ENCODE assay signal across 7 mouse cellular contexts in genomic region chr14:53349111-53349510, GRCm38 (mm10).
A peak's percentile ranks its signal among the peaks of the same experiment; 100 is the strongest.
DNase-seq lines count a peak whose midpoint lies in the region; ATAC-seq and TF ChIP-seq lines count a peak whose summit lies in the region.
"Not testable (repeated sequence)": the region's sequence is repeated elsewhere in the genome, so short reads cannot be mapped to it uniquely, and the experiment has no call there.

No protein-coding gene starts in this region.

- TF ChIP-seq CTCF in hindbrain, postnatal 0 days (IDR thresholded peaks at IDR 0.05; ENCODE audit: low read depth): peak; percentile 53
- TF ChIP-seq CTCF in lung, embryonic 14.5 days (IDR thresholded peaks at IDR 0.05; ENCODE audit: low read depth): peak; percentile 37
- TF ChIP-seq CTCF in midbrain, postnatal 0 days (IDR thresholded peaks at IDR 0.05): peak; percentile 43
- TF ChIP-seq CTCF in stomach, postnatal 0 days (IDR thresholded peaks at IDR 0.05; ENCODE audit: low read depth): peak; percentile 46

- H3K4me2 ChIP-seq in hindbrain, postnatal 0 days (ENCODE audit: low read depth, low read length); lung, embryonic 14.5 days; midbrain, postnatal 0 days (ENCODE audit: low read depth, low read length, poor library complexity, severe bottlenecking); stomach, postnatal 0 days (replicated peaks; ENCODE audit: low read depth): not testable (repeated sequence)

- not testable (repeated sequence) for H3K9ac ChIP-seq in hindbrain, postnatal 0 days (replicated peaks; ENCODE audit: low read length); lung, embryonic 14.5 days; midbrain, postnatal 0 days (replicated peaks; ENCODE audit: low read length, poor library complexity, severe bottlenecking); stomach, postnatal 0 days (ENCODE audit: low read length)

- H3K27me3 ChIP-seq in hindbrain, postnatal 0 days (ENCODE audit: insufficient read depth, low read length); lung, embryonic 14.5 days (ENCODE audit: insufficient read depth, low read length); midbrain, postnatal 0 days (ENCODE audit: insufficient read depth, low read length); stomach, postnatal 0 days (ENCODE audit: control insufficient read depth, insufficient read depth, low read length): not testable (repeated sequence)

- H3K36me3 ChIP-seq in hindbrain, postnatal 0 days (ENCODE audit: insufficient read depth, low read length); lung, embryonic 14.5 days (ENCODE audit: insufficient read depth); midbrain, postnatal 0 days (ENCODE audit: insufficient read depth, low read length); stomach, postnatal 0 days (ENCODE audit: control insufficient read depth, insufficient read depth, low read length): not testable (repeated sequence)

- ATAC-seq in hindbrain, postnatal 0 days; lung, embryonic 14.5 days (ENCODE audit: insufficient read depth); midbrain, postnatal 0 days (ENCODE audit: low FRiP score); stomach, postnatal 0 days (ENCODE audit: low FRiP score, low TSS enrichment): not testable (repeated sequence)

- H3K27ac ChIP-seq in hindbrain, postnatal 0 days; lung, embryonic 14.5 days (ENCODE audit: low read depth); midbrain, postnatal 0 days (ENCODE audit: low read depth, low read length); stomach, postnatal 0 days (replicated peaks): not testable (repeated sequence)

- H3K4me3 ChIP-seq in hindbrain, postnatal 0 days (ENCODE audit: low read length); lung, embryonic 14.5 days (ENCODE audit: low read depth, low read length); midbrain, postnatal 0 days (ENCODE audit: low read depth, low read length); stomach, postnatal 0 days (ENCODE audit: low read depth, low read length): not testable (repeated sequence)

- TF ChIP-seq EP300 in stomach, postnatal 0 days (optimal IDR thresholded peaks at IDR 0.05): not testable (repeated sequence)

- H3K4me1 ChIP-seq in hindbrain, postnatal 0 days (ENCODE audit: insufficient read depth, low read length); lung, embryonic 14.5 days (ENCODE audit: insufficient read depth); midbrain, postnatal 0 days (ENCODE audit: insufficient read depth, low read length); stomach, postnatal 0 days (replicated peaks; ENCODE audit: control insufficient read depth, insufficient read depth): not testable (repeated sequence)

- H3K9me3 ChIP-seq in hindbrain, postnatal 0 days (ENCODE audit: low read length); lung, embryonic 14.5 days (ENCODE audit: low read depth, low read length); midbrain, postnatal 0 days (ENCODE audit: low read length); stomach, postnatal 0 days (ENCODE audit: control insufficient read depth, low read length): not testable (repeated sequence)

- DNase-seq in cerebellum, postnatal 10 days: peak; percentile 17 to 22
- DNase-seq in forelimb bud, embryonic 11.5 days (ENCODE audit: low read depth, low spot score): peak; percentile 31
- DNase-seq in hindbrain, postnatal 0 days (ENCODE audit: low spot score); lung, embryonic 14.5 days; midbrain, postnatal 0 days (ENCODE audit: low spot score); stomach, postnatal 0 days (ENCODE audit: low spot score): not testable (repeated sequence)
- peak; percentile 3 for DNase-seq in layer of hippocampus, adult 11-12 months (ENCODE audit: low spot score)
